13 mouse cellular contexts compared by ENCODE assay signal in the genomic region with DNA sequence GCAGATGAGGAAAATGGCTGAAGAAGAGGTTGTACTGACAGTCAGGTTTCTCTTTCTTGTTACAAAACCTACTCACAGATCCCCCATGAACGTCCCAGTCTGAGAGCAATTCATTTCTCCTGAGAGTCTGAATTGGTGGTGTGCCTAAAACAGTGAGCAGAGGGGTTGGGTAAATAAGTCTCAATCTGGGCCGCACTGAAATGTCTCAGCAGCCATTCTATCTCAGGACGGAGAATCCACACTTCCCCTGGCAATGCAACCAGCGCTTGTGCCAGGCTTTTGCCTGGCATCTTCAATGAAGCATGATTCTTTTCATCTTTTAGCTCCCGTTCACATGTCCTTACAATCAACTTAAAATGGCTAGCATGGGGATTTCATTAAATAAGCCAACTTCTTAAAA.
"Had no signal": no experiment of that assay in that cellular context is flagged by ENCODE, and none has a peak within 500 bp of the region (broad histone marks: within the 10 kb centered on the region; RNA-seq: fewer than 3 reads in every experiment).

No protein-coding gene starts in this region.

- DNase-seq: gastrocnemius, postnatal 14 days; gastrocnemius, postnatal 36 days; heart, adult 11 months; heart, adult 2 months; heart, postnatal 14 days; heart, postnatal 36 days; kidney, adult 11 months; kidney, adult 2 months; kidney, adult 9 months; kidney, postnatal 14 days; kidney, postnatal 36 days; layer of hippocampus, adult 9-11 months; layer of hippocampus, postnatal 36 days had no signal
